Mouse (Mus musculus) limb, embryonic 11.5 days (tissue): ENCODE data around the gene Ndufv1. TPM values are rescaled to one million over a fixed set of nuclear protein-coding genes. Genes with fewer than 3 reads are reported as not detected.
"Not testable (repeated sequence)": the region's sequence is repeated elsewhere in the genome, so short reads cannot be mapped to it uniquely, and the experiment has no call there.

ENCODE experiments used
- ATAC-seq: fragments of 200-750 bp; cut with Nextera tagmentation; 2 replicates; pipeline ENCODE4 v1.8.0; 2017; ENCODE audit warnings: low read depth; ENCODE audit not compliant: insufficient number of reproducible peaks, low FRiP score, low TSS enrichment
- DNase-seq: peaks from one replicate; pipeline ENCODE4 v3.0.0-alpha.2; 2015; ENCODE audit warnings: low spot score
- H3K27ac ChIP-seq: fragments of 300-500 bp; sonication (generic); replicated peaks from 2 replicates; pipeline ENCODE4 v1.5.1; 2014; ENCODE audit warnings: low read depth, mild to moderate bottlenecking, low read length
- H3K27me3 ChIP-seq: fragments of 300-500 bp; sonication (generic); 2 replicates; pipeline ENCODE4 v1.6.1; 2014; ENCODE audit warnings: mild to moderate bottlenecking, low read length, mixed read lengths; ENCODE audit not compliant: control insufficient read depth, insufficient read depth
- H3K36me3 ChIP-seq: fragments of 300-500 bp; sonication (generic); 2 replicates; pipeline ENCODE4 v1.6.1; 2014; ENCODE audit warnings: mild to moderate bottlenecking, low read length, moderate library complexity, mixed read lengths; ENCODE audit not compliant: control insufficient read depth, insufficient read depth
- H3K4me1 ChIP-seq: fragments of 300-500 bp; sonication (generic); 2 replicates; pipeline ENCODE4 v1.6.1; 2014; ENCODE audit warnings: low read length, mixed read lengths; ENCODE audit not compliant: control insufficient read depth, insufficient read depth
- H3K4me2 ChIP-seq: fragments of 300-500 bp; sonication (generic); 2 replicates; pipeline ENCODE4 v1.6.1; 2014; ENCODE audit warnings: low read depth, mild to moderate bottlenecking, moderate library complexity; ENCODE audit not compliant: severe bottlenecking
- H3K4me3 ChIP-seq: fragments of 300-500 bp; sonication (generic); 2 replicates; pipeline ENCODE4 v1.5.1; 2014; ENCODE audit warnings: low read depth, low read length
- H3K9ac ChIP-seq: fragments of 300-500 bp; sonication (generic); 2 replicates; pipeline ENCODE4 v1.6.1; 2014; ENCODE audit warnings: mild to moderate bottlenecking, low read length
- H3K9me3 ChIP-seq: fragments of 300-500 bp; sonication (generic); 2 replicates; pipeline ENCODE4 v1.6.1; 2016; ENCODE audit warnings: low read length; ENCODE audit not compliant: control insufficient read depth
- WGBS: fragments of 180-500 bp; shearing (Covaris S2); extraction: QIAGEN DNeasy Blood & Tissue Kit; methylation state at CpG from one replicate; pipeline ENCODE4 v1.1.7; 2014; 5-methylcytosine and 5-hydroxymethylcytosine counted together
- polyA plus RNA-seq: library from polyadenylated mRNA; unstranded; fragments of >200 nt; fragmentation: Nextera tagmentation; extraction: Ambion mirVana; gene quantifications from 2 replicates; pipeline ENCODE4 v1.2.1, GENCODE M21; 2014

Gene Ndufv1
- polyA plus RNA-seq, 1 experiment from 2014 or later = 208 TPM

- Histone ChIP-seq H3K4me1 (no peaks in the 10 kb centered on the region), H3K9ac (no peak overlapping the region), H3K27ac (no peak overlapping the region), H3K27me3 (no peaks in the 10 kb centered on the region), H3K36me3 (no peaks in the 10 kb centered on the region), H3K4me2 (no peak overlapping the region), H3K4me3 (no peak overlapping the region), H3K9me3 (no peaks in the 10 kb centered on the region; the same call in 1 of the 2 replicates)
- ATAC-seq (no peak), DNase-seq (no peak)
- 80% methylated on average over 8 of the region's 8 CpGs for WGBS
Observed at GRCm38 (mm10) chr19:4046866-4047254, 34.3 kb upstream of the Ndufv1 start.

GRCm38 (mm10) chr19:4045966-4046865 is 33.6 kb upstream of the Ndufv1 start, which contains the start of gene Gstp2:
TSS of gene Gstp2 (minus strand) at chr19:4046023.
- H3K36me3 ChIP-seq = no peaks in the 10 kb centered on the region
- H3K4me1 ChIP-seq = no peaks in the 10 kb centered on the region
- DNase-seq = peak; percentile 38
- 64% methylated on average over 16 of the region's 16 CpGs for WGBS
- no peaks in the 10 kb centered on the region for H3K27me3 ChIP-seq
- H3K4me3 ChIP-seq = no peak within 1 kb of the TSS
- no peaks in the 10 kb centered on the region; the same call in 1 of the 2 replicates for H3K9me3 ChIP-seq
- no peak within 1 kb of the TSS for H3K27ac ChIP-seq
- H3K4me2 ChIP-seq = no peak within 1 kb of the TSS
- H3K9ac ChIP-seq = no peak within 1 kb of the TSS
- ATAC-seq = no peak

GRCm38 (mm10) chr19:4044109-4044508 is 31.5 kb upstream of the Ndufv1 start:
- H3K4me1 ChIP-seq, DNase-seq, H3K36me3 ChIP-seq, H3K9me3 ChIP-seq, H3K27me3 ChIP-seq, H3K4me3 ChIP-seq, H3K27ac ChIP-seq, H3K4me2 ChIP-seq, ATAC-seq, H3K9ac ChIP-seq: not testable (repeated sequence)
- WGBS = 91% methylated on average over 5 of the region's 5 CpGs

- Histone ChIP-seq H3K27ac (no peak overlapping the region), H3K9ac (no peak overlapping the region), H3K9me3 (no peaks in the 10 kb centered on the region; the same call in 1 of the 2 replicates), H3K27me3 (no peaks in the 10 kb centered on the region), H3K36me3 (no peaks in the 10 kb centered on the region), H3K4me1 (no peaks in the 10 kb centered on the region), H3K4me3 (no peak overlapping the region), H3K4me2 (no peak overlapping the region)
- DNase-seq (no peak), ATAC-seq (no peak)
- WGBS = 74% methylated on average over 14 of the region's 14 CpGs
Observed at GRCm38 (mm10) chr19:4042124-4042523, 29.5 kb upstream of the Ndufv1 start.

GRCm38 (mm10) chr19:4041500-4041899 is 28.9 kb upstream of the Ndufv1 start:
- H3K27me3 ChIP-seq, H3K4me1 ChIP-seq, H3K36me3 ChIP-seq, DNase-seq, H3K9me3 ChIP-seq, H3K4me2 ChIP-seq, ATAC-seq, H3K4me3 ChIP-seq, H3K9ac ChIP-seq, H3K27ac ChIP-seq: not testable (repeated sequence)
- 86% methylated on average over 3 of the region's 4 CpGs for WGBS

- not testable (repeated sequence) for H3K27ac ChIP-seq, H3K4me3 ChIP-seq, H3K9me3 ChIP-seq, H3K4me1 ChIP-seq, H3K27me3 ChIP-seq, DNase-seq, H3K4me2 ChIP-seq, H3K36me3 ChIP-seq, ATAC-seq, H3K9ac ChIP-seq
- WGBS = 88% methylated on average over 5 of the region's 5 CpGs
Observed at GRCm38 (mm10) chr19:4040941-4041340, 28.3 kb upstream of the Ndufv1 start.

- Histone ChIP-seq H3K36me3 (no peaks in the 10 kb centered on the region), H3K4me2 (peak within 1 kb of the TSS; percentile 76), H3K9me3 (no peaks in the 10 kb centered on the region), H3K27me3 (no peaks in the 10 kb centered on the region), H3K27ac (peak within 1 kb of the TSS; percentile 22; the same call in 1 of the 2 replicates), H3K4me1 (no peaks in the 10 kb centered on the region), H3K4me3 (peak within 1 kb of the TSS; percentile 67), H3K9ac (peak within 1 kb of the TSS; percentile 88)
- ATAC-seq (peak; percentile 63; the same call in 1 of the 2 replicates), DNase-seq (peak; percentile 87)
- under 1% methylated on average over 26 of the region's 26 CpGs for WGBS
Observed at GRCm38 (mm10) chr19:4037788-4038232, 25.2 kb upstream of the Ndufv1 start, which contains the start of gene Gstp1. TSS of gene Gstp1 (minus strand) at chr19:4037985.

GRCm38 (mm10) chr19:4037154-4037787 is 24.7 kb upstream of the Ndufv1 start:
- peak overlapping the region; percentile 76 for H3K4me2 ChIP-seq
- H3K27ac ChIP-seq = peak overlapping the region; percentile 22; the same call in 1 of the 2 replicates
- ATAC-seq = 0 out of 2 replicates have a peak, but pooled peaks have one; percentile 18
- H3K27me3 ChIP-seq, H3K9me3 ChIP-seq, H3K36me3 ChIP-seq, H3K4me1 ChIP-seq, DNase-seq: not testable (repeated sequence)
- peak overlapping the region; percentile 67 for H3K4me3 ChIP-seq
- peak overlapping the region; percentile 88 for H3K9ac ChIP-seq
- 30% methylated on average over 7 of the region's 8 CpGs for WGBS
